Mouse (Mus musculus): ENCODE measurements around the gene Ahsg. TPM values are rescaled to one million over a fixed set of nuclear protein-coding genes. Genes with fewer than 3 reads are reported as not detected.

Gene Ahsg
- polyA plus RNA-seq, 1 experiment from 2014 or later, result 0.25 TPM

- Histone ChIP-seq H3K4me1 (replicated peaks) (no peaks in the 10 kb centered on the region), H3K9ac (replicated peaks) (no peak overlapping the region), H3K9me3 (no peaks in the 10 kb centered on the region), H3K27ac (no peak overlapping the region), H3K36me3 (peaks cover 66% of the 10 kb centered on the region), H3K4me3 (replicated peaks) (no peak overlapping the region), H3K27me3 (no peaks in the 10 kb centered on the region), H3K4me2 (no peak overlapping the region)
- WGBS, result 92% methylated on average over 8 of the region's 8 CpGs
- no peak for ATAC-seq (ENCODE audit: insufficient number of reproducible peaks, insufficient read depth, low FRiP score, low TSS enrichment, low read depth)
Measured at GRCm38 (mm10) chr16:22872397-22872796, 18.7 kb upstream of the Ahsg start.

- H3K27me3 ChIP-seq, result no peaks in the 10 kb centered on the region
- 82% methylated on average over 4 of the region's 4 CpGs for WGBS
- no peak for ATAC-seq (ENCODE audit: insufficient number of reproducible peaks, insufficient read depth, low FRiP score, low TSS enrichment, low read depth)
- H3K4me2 ChIP-seq, result no peak overlapping the region
- H3K27ac ChIP-seq, result no peak overlapping the region
- no peak overlapping the region for H3K9ac ChIP-seq (replicated peaks)
- H3K4me1 ChIP-seq (replicated peaks), result no peaks in the 10 kb centered on the region
- no peaks in the 10 kb centered on the region for H3K9me3 ChIP-seq
- H3K36me3 ChIP-seq, result peaks cover 56% of the 10 kb centered on the region
- H3K4me3 ChIP-seq (replicated peaks), result no peak overlapping the region
Measured at GRCm38 (mm10) chr16:22873369-22873768, 17.7 kb upstream of the Ahsg start.

DNA sequence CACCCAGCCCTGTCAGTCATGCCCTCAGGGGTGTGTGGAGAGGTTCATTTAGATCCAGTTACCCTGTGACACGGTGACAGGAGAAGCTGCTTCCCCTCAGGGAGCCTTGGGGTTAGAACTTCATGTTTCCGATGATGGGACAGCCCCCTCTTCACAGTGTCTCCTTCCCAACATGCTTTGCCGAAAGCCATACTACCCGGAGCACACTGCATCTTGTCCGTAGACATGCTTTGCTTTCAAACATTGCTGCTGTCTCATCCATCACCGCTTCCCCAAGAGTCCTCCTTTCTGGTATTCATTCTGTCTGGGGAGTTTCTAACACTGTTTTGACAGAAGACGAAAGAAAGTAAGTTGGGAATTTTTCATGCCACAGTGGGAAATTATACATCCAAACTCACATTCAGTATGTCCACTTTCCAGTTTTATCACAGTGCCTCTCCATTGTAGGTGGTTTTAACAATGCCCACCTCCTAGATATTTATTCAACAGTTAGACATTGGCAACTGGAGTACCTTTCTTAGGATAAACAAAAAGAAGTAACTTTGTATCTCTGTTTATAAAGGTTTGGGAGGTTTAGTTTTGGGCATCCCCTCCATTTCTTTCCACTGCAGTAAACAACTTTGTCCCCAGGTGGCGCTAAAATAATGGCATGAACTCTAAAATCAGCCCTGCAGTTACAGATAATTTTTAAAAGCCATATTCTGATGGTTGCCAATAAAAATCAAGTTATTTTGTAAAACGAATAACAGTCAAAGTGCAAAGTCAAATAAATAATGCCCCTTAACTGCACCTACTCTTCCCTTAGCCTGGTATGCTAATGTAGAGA, 14.6 kb upstream of the Ahsg start:
- 50% methylated on average over 9 of the region's 9 CpGs for whole genome bisulfite sequencing
- Histone ChIP-seq H3K4me1 (replicated peaks) (peaks cover 10% of the 10 kb centered on the region), H3K27me3 (no peaks in the 10 kb centered on the region), H3K4me2 (no peak overlapping the region), H3K9me3 (no peaks in the 10 kb centered on the region), H3K36me3 (peaks cover 26% of the 10 kb centered on the region), H3K4me3 (replicated peaks) (no peak overlapping the region), H3K27ac (no peak overlapping the region), H3K9ac (replicated peaks) (no peak overlapping the region)
- no peak for ATAC-seq (ENCODE audit: insufficient number of reproducible peaks, insufficient read depth, low FRiP score, low TSS enrichment, low read depth)

GRCm38 (mm10) chr16:22877660-22878390, 13.3 kb upstream of the Ahsg start:
- Histone ChIP-seq H3K4me2 (no peak overlapping the region), H3K4me3 (replicated peaks) (no peak overlapping the region), H3K9me3 (no peaks in the 10 kb centered on the region), H3K36me3 (peaks cover 12% of the 10 kb centered on the region), H3K4me1 (replicated peaks) (peaks cover 10% of the 10 kb centered on the region), H3K27ac (no peak overlapping the region), H3K9ac (replicated peaks) (no peak overlapping the region), H3K27me3 (no peaks in the 10 kb centered on the region)
- no peak for ATAC-seq (ENCODE audit: insufficient number of reproducible peaks, insufficient read depth, low FRiP score, low TSS enrichment, low read depth)
- 82% methylated on average over 11 of the region's 11 CpGs for WGBS

- no peaks in the 10 kb centered on the region for H3K9me3 ChIP-seq
- WGBS, result 72% methylated on average over 7 of the region's 7 CpGs
- no peaks in the 10 kb centered on the region for H3K27me3 ChIP-seq
- H3K4me3 ChIP-seq (replicated peaks), result no peak overlapping the region
- H3K36me3 ChIP-seq, result peaks cover 3% of the 10 kb centered on the region; the same call in 1 of the 2 replicates
- H3K4me1 ChIP-seq (replicated peaks), result peaks cover 10% of the 10 kb centered on the region
- no peak for ATAC-seq (ENCODE audit: insufficient number of reproducible peaks, insufficient read depth, low FRiP score, low TSS enrichment, low read depth)
- H3K27ac ChIP-seq, result no peak overlapping the region
- H3K9ac ChIP-seq (replicated peaks), result no peak overlapping the region
- no peak overlapping the region for H3K4me2 ChIP-seq
Measured at GRCm38 (mm10) chr16:22878716-22879115, 12.4 kb upstream of the Ahsg start.

DNA sequence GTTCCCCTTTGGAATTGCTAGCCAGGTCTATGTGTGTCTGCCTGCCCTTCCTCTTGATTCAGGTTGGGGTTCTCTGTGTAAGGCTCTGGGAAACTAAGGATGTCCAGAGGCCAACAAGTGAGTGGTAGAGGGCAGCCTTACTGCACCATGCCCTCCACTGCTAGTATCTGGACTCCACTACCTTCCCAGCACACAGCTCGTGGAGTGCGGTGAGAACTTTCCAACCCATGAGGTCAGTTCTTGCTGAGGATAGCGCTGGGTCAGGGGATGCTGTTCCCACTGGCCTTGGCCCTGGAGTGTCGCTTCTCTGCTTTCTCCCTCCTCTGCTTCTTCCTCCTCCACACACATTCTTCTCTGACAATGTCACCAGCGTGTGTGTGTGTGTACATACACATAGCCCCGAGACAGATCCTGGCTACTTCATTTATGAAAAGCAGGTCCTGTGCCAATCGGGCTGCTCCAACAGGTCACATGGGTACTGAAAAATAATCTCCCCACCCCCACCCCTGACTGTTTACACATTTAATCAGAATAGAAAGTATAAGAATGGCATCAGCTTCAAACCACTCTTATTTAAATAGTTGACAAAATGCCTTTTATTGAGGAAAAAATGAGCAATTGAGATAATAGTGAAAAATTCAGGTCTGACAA, 11.0 kb upstream of the Ahsg start:
- H3K27ac ChIP-seq, result no peak overlapping the region
- no peak overlapping the region for H3K4me3 ChIP-seq (replicated peaks)
- peaks cover 10% of the 10 kb centered on the region for H3K4me1 ChIP-seq (replicated peaks)
- H3K9me3 ChIP-seq, result no peaks in the 10 kb centered on the region
- WGBS, result 78% methylated on average over 7 of the region's 7 CpGs
- no peak for ATAC-seq (ENCODE audit: insufficient number of reproducible peaks, insufficient read depth, low FRiP score, low TSS enrichment, low read depth)
- no peak overlapping the region for H3K9ac ChIP-seq (replicated peaks)
- H3K4me2 ChIP-seq, result no peak overlapping the region
- H3K36me3 ChIP-seq, result no peaks in the 10 kb centered on the region
- no peaks in the 10 kb centered on the region for H3K27me3 ChIP-seq

DNA sequence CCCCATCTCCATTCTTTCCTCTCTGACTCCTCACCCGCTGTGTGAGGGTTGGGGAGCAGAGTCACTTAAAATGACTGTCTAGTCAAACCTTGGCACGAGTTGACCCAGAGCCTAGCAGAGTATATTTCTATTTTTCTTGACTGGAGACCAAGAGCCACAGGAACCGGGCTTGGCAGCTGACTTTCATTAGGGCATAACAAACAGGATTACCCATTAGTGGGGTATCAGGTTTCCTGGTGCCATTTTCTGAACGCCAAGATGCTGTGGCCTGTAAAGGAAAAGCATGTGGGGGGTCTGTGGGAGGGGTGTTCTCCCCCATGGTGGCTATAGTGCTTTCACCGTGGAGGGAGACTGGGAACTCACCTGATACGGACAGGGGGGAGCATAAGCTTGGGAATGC, 10.2 kb upstream of the Ahsg start:
- Histone ChIP-seq H3K4me3 (replicated peaks) (no peak overlapping the region), H3K36me3 (no peaks in the 10 kb centered on the region), H3K9me3 (no peaks in the 10 kb centered on the region), H3K4me1 (replicated peaks) (peaks cover 10% of the 10 kb centered on the region), H3K27ac (no peak overlapping the region), H3K9ac (replicated peaks) (no peak overlapping the region), H3K4me2 (no peak overlapping the region), H3K27me3 (no peaks in the 10 kb centered on the region)
- WGBS, result 3% methylated on average over 6 of the region's 6 CpGs
- ATAC-seq (ENCODE audit: insufficient number of reproducible peaks, insufficient read depth, low FRiP score, low TSS enrichment, low read depth), result no peak

- WGBS, result 77% methylated on average over 4 of the region's 4 CpGs
- no peaks in the 10 kb centered on the region for H3K9me3 ChIP-seq
- H3K4me1 ChIP-seq (replicated peaks), result peaks cover 10% of the 10 kb centered on the region
- no peaks in the 10 kb centered on the region for H3K36me3 ChIP-seq
- ATAC-seq (ENCODE audit: insufficient number of reproducible peaks, insufficient read depth, low FRiP score, low TSS enrichment, low read depth), result no peak
- no peak overlapping the region for H3K4me2 ChIP-seq
- no peak overlapping the region for H3K9ac ChIP-seq (replicated peaks)
- no peaks in the 10 kb centered on the region for H3K27me3 ChIP-seq
- no peak overlapping the region for H3K27ac ChIP-seq
- H3K4me3 ChIP-seq (replicated peaks), result no peak overlapping the region
Measured at GRCm38 (mm10) chr16:22881487-22881886, 9.6 kb upstream of the Ahsg start.

GRCm38 (mm10) chr16:22883441-22883840, 7.6 kb upstream of the Ahsg start:
- H3K9me3 ChIP-seq, result no peaks in the 10 kb centered on the region
- H3K27me3 ChIP-seq, result no peaks in the 10 kb centered on the region
- no peak for ATAC-seq (ENCODE audit: insufficient number of reproducible peaks, insufficient read depth, low FRiP score, low TSS enrichment, low read depth)
- no peak overlapping the region for H3K27ac ChIP-seq
- H3K4me3 ChIP-seq (replicated peaks), result no peak overlapping the region
- H3K4me1 ChIP-seq (replicated peaks), result peaks cover 10% of the 10 kb centered on the region
- H3K9ac ChIP-seq (replicated peaks), result no peak overlapping the region
- 82% methylated on average over 5 of the region's 5 CpGs for WGBS
- no peak overlapping the region for H3K4me2 ChIP-seq
- no peaks in the 10 kb centered on the region for H3K36me3 ChIP-seq

GRCm38 (mm10) chr16:22885356-22885755, 5.7 kb upstream of the Ahsg start:
- Histone ChIP-seq H3K9ac (replicated peaks) (no peak overlapping the region), H3K36me3 (no peaks in the 10 kb centered on the region), H3K27me3 (no peaks in the 10 kb centered on the region), H3K4me3 (replicated peaks) (no peak overlapping the region), H3K4me2 (no peak overlapping the region), H3K27ac (no peak overlapping the region), H3K4me1 (replicated peaks) (peaks cover 10% of the 10 kb centered on the region), H3K9me3 (no peaks in the 10 kb centered on the region)
- WGBS, result 17% methylated on average over 4 of the region's 4 CpGs
- ATAC-seq (ENCODE audit: insufficient number of reproducible peaks, insufficient read depth, low FRiP score, low TSS enrichment, low read depth), result no peak

- H3K4me1 ChIP-seq (replicated peaks), result no peaks in the 10 kb centered on the region
- H3K4me3 ChIP-seq (replicated peaks), result no peak overlapping the region
- no peaks in the 10 kb centered on the region for H3K27me3 ChIP-seq
- H3K4me2 ChIP-seq, result no peak overlapping the region
- no peak overlapping the region for H3K27ac ChIP-seq
- WGBS, result 72% methylated on average over 3 of the region's 3 CpGs
- H3K9me3 ChIP-seq, result no peaks in the 10 kb centered on the region
- no peak overlapping the region for H3K9ac ChIP-seq (replicated peaks)
- ATAC-seq (ENCODE audit: insufficient number of reproducible peaks, insufficient read depth, low FRiP score, low TSS enrichment, low read depth), result no peak
- no peaks in the 10 kb centered on the region for H3K36me3 ChIP-seq
Measured at GRCm38 (mm10) chr16:22886726-22887125, 4.4 kb upstream of the Ahsg start.

All from limb, embryonic 12.5 days (tissue).